Comparison of ENCODE assay signal across 10 mouse cellular contexts in genomic region chr12:82701359-82701758, GRCm38 (mm10).
"Had no signal": no experiment of that assay in that cellular context is flagged by ENCODE, and none has a peak within 500 bp of the region (broad histone marks: within the 10 kb centered on the region; RNA-seq: fewer than 3 reads in every experiment).

No protein-coding gene starts in this region.

- DNase-seq: right cerebral cortex, postnatal 14 days had no signal

- H3K27ac ChIP-seq: intestine, embryonic 15.5 days; kidney, embryonic 15.5 days; limb, embryonic 15.5 days; liver, embryonic 12.5 days; macrophage; midbrain, embryonic 15.5 days; neural tube, embryonic 13.5 days had no signal

- ATAC-seq: intestine, embryonic 15.5 days; midbrain, embryonic 15.5 days had no signal

- H3K36me3 ChIP-seq: intestine, embryonic 15.5 days; kidney, embryonic 15.5 days; limb, embryonic 15.5 days; liver, embryonic 12.5 days; midbrain, embryonic 15.5 days; neural tube, embryonic 13.5 days had no signal

- H3K27me3 ChIP-seq: intestine, embryonic 15.5 days; kidney, embryonic 15.5 days; limb, embryonic 15.5 days; liver, embryonic 12.5 days; midbrain, embryonic 15.5 days; neural tube, embryonic 13.5 days had no signal

- H3K4me3 ChIP-seq: intestine, embryonic 15.5 days; kidney, embryonic 15.5 days; limb, embryonic 15.5 days; liver, embryonic 12.5 days; megakaryocyte, embryonic 14.5 days; midbrain, embryonic 15.5 days; neural tube, embryonic 13.5 days had no signal

- H3K4me1 ChIP-seq: intestine, embryonic 15.5 days; megakaryocyte, embryonic 14.5 days had no signal

- H3K9ac ChIP-seq: intestine, embryonic 15.5 days; kidney, embryonic 15.5 days; limb, embryonic 15.5 days; liver, embryonic 12.5 days; midbrain, embryonic 15.5 days; neural tube, embryonic 13.5 days had no signal

- H3K9me3 ChIP-seq: intestine, embryonic 15.5 days; kidney, embryonic 15.5 days; limb, embryonic 15.5 days; liver, embryonic 12.5 days; megakaryocyte, embryonic 14.5 days; midbrain, embryonic 15.5 days; neural tube, embryonic 13.5 days had no signal

- H3K4me2 ChIP-seq: intestine, embryonic 15.5 days; kidney, embryonic 15.5 days; limb, embryonic 15.5 days; liver, embryonic 12.5 days; midbrain, embryonic 11.5 days; midbrain, embryonic 15.5 days; neural tube, embryonic 13.5 days had no signal
